Mouse (Mus musculus) heart, postnatal 0 days (tissue): ENCODE measurements around the gene 2310061I04Rik. TPM values are rescaled to one million over a fixed set of nuclear protein-coding genes. Genes with fewer than 3 reads are reported as not detected.

ENCODE experiments used
- ATAC-seq: fragments of 200-750 bp; cut with Nextera tagmentation; 2 replicates; pipeline ENCODE4 v1.8.0; 2017; ENCODE audit warnings: low read depth, moderate number of reproducible peaks, moderate library complexity; ENCODE audit not compliant: insufficient read depth
- DNase-seq: peaks from one replicate; pipeline ENCODE4 v3.0.0-alpha.2; 2016; ENCODE audit warnings: low spot score
- H3K27ac ChIP-seq: fragments of 300-500 bp; sonication (generic); 2 replicates; pipeline ENCODE4 v1.5.1; 2014; ENCODE audit warnings: low read depth, mild to moderate bottlenecking
- H3K27me3 ChIP-seq: fragments of 300-500 bp; sonication (generic); 2 replicates; pipeline ENCODE4 v1.6.1; 2014; ENCODE audit warnings: low read length, mixed read lengths; ENCODE audit not compliant: control insufficient read depth, insufficient read depth
- H3K36me3 ChIP-seq: fragments of 300-500 bp; sonication (generic); replicated peaks from 2 replicates; pipeline ENCODE4 v1.6.1; 2014; ENCODE audit warnings: low read length, mixed read lengths; ENCODE audit not compliant: control insufficient read depth, insufficient read depth
- H3K4me1 ChIP-seq: fragments of 300-500 bp; sonication (generic); 2 replicates; pipeline ENCODE4 v1.6.1; 2014; ENCODE audit warnings: antibody characterized with exemption; ENCODE audit not compliant: control insufficient read depth, insufficient read depth
- H3K4me2 ChIP-seq: fragments of 300-500 bp; sonication (generic); 2 replicates; pipeline ENCODE4 v1.6.1; 2014; ENCODE audit warnings: low read depth, mild to moderate bottlenecking, low read length, moderate library complexity
- H3K4me3 ChIP-seq: fragments of 300-500 bp; sonication (generic); 2 replicates; pipeline ENCODE4 v1.5.1; 2014; ENCODE audit warnings: low read depth, low read length
- H3K9ac ChIP-seq: fragments of 300-500 bp; sonication (generic); replicated peaks from 2 replicates; pipeline ENCODE4 v1.6.1; 2014; ENCODE audit warnings: low read depth, low read length, mixed read lengths
- H3K9me3 ChIP-seq: fragments of 300-500 bp; sonication (generic); replicated peaks from 2 replicates; pipeline ENCODE4 v1.6.1; 2016; ENCODE audit warnings: low read length; ENCODE audit not compliant: control insufficient read depth
- CTCF ChIP-seq: IDR thresholded peaks from 2 replicates; pipeline ENCODE4 v1.5.1; 2016; ENCODE audit warnings: antibody characterized with exemption, control low read depth, low read depth
- EP300 ChIP-seq: IDR thresholded peaks from 2 replicates; pipeline ENCODE4 v1.6.1; 2016; ENCODE audit warnings: antibody characterized with exemption, low read depth
- WGBS: fragments of 180-500 bp; shearing (Covaris S2); extraction: QIAGEN DNeasy Blood & Tissue Kit; methylation state at CpG from one replicate; pipeline ENCODE4 v1.1.7; 2014; 5-methylcytosine and 5-hydroxymethylcytosine counted together
- polyA plus RNA-seq: library from polyadenylated mRNA; unstranded; fragments of >200 nt; fragmentation: Nextera tagmentation; extraction: Ambion mirVana; gene quantifications from 2 replicates; pipeline ENCODE4 v1.2.1, GENCODE M21; 2015
- total RNA-seq: library from RNA; depleted of rRNA; stranded (reverse); fragments of >200 nt; gene quantifications from 2 replicates; pipeline ENCODE4 v1.2.3, GENCODE M21; 2014; ENCODE audit warnings: low replicate concordance

Gene 2310061I04Rik
- total and polyA plus RNA-seq, 2 experiments from 2014 or later, result 32.5 to 53.1 TPM

- H3K9ac ChIP-seq, result no peak overlapping the region
- peaks cover 14% of the 10 kb centered on the region for H3K4me1 ChIP-seq
- H3K4me3 ChIP-seq, result no peak overlapping the region
- peak overlapping the region; percentile 39; the same call in 1 of the 2 replicates for H3K27ac ChIP-seq
- H3K27me3 ChIP-seq, result no peaks in the 10 kb centered on the region
- peak overlapping the region; percentile 26 for H3K4me2 ChIP-seq
- H3K36me3 ChIP-seq, result peaks cover 27% of the 10 kb centered on the region
- peak; percentile 84 for DNase-seq
- no peaks in the 10 kb centered on the region for H3K9me3 ChIP-seq
- TF ChIP-seq CTCF (peak; percentile 94), EP300 (no peak)
- ATAC-seq, result 0 out of 2 replicates have a peak, but pooled peaks have one; percentile 45
- WGBS, result 21% methylated on average over 21 of the region's 21 CpGs
These were observed 23.3 kb downstream of the 2310061I04Rik start for GRCm38 (mm10) chr17:35873774-35874519.

GRCm38 (mm10) chr17:35870884-35871696 lies 26.1 kb downstream of the 2310061I04Rik start:
- peaks cover 24% of the 10 kb centered on the region for H3K36me3 ChIP-seq
- peak; percentile 57 for TF ChIP-seq CTCF
- TF ChIP-seq EP300, result no peak
- 44% methylated on average over 8 of the region's 8 CpGs for WGBS
- H3K4me2 ChIP-seq, result peak overlapping the region; percentile 86
- H3K9ac ChIP-seq, result peak overlapping the region; percentile 77; the same call in 1 of the 2 replicates
- peak overlapping the region; percentile 96 for H3K27ac ChIP-seq
- ATAC-seq (no peak), DNase-seq (no peak)
- H3K9me3 ChIP-seq, result no peaks in the 10 kb centered on the region
- no peaks in the 10 kb centered on the region for H3K27me3 ChIP-seq
- peaks cover 14% of the 10 kb centered on the region for H3K4me1 ChIP-seq
- H3K4me3 ChIP-seq, result peak overlapping the region; percentile 66

GRCm38 (mm10) chr17:35870151-35870883 lies 26.9 kb downstream of the 2310061I04Rik start:
- Histone ChIP-seq H3K9ac (peak overlapping the region; percentile 77; the same call in 1 of the 2 replicates), H3K4me1 (peaks cover 14% of the 10 kb centered on the region), H3K4me3 (peak overlapping the region; percentile 66), H3K36me3 (peaks cover 18% of the 10 kb centered on the region), H3K9me3 (no peaks in the 10 kb centered on the region), H3K4me2 (peak overlapping the region; percentile 86), H3K27ac (peak overlapping the region; percentile 96), H3K27me3 (no peaks in the 10 kb centered on the region)
- peak; percentile 40 for ATAC-seq
- DNase-seq, result peak; percentile 65
- TF ChIP-seq CTCF, result no peak
- TF ChIP-seq EP300, result no peak
- whole genome bisulfite sequencing, result 31% methylated on average over 9 of the region's 9 CpGs

- peak overlapping the region; percentile 77 for H3K9ac ChIP-seq
- H3K27me3 ChIP-seq, result no peaks in the 10 kb centered on the region
- peak overlapping the region; percentile 66 for H3K4me3 ChIP-seq
- 10% methylated on average over 7 of the region's 7 CpGs for WGBS
- TF ChIP-seq CTCF (no peak), EP300 (no peak)
- peaks cover 10% of the 10 kb centered on the region; the same call in 1 of the 2 replicates for H3K36me3 ChIP-seq
- peak overlapping the region; percentile 86 for H3K4me2 ChIP-seq
- no peak for ATAC-seq
- DNase-seq, result peak; percentile 44
- peaks cover 14% of the 10 kb centered on the region for H3K4me1 ChIP-seq
- no peaks in the 10 kb centered on the region for H3K9me3 ChIP-seq
- H3K27ac ChIP-seq, result peak overlapping the region; percentile 96
These were observed 27.7 kb downstream of the 2310061I04Rik start for GRCm38 (mm10) chr17:35869346-35870067.
